Mouse (Mus musculus): ENCODE results near the gene Camkk2.
A peak's percentile ranks its signal among the peaks of the same experiment; 100 is the strongest.

The Camkk2 gene

GRCm38 (mm10) chr5:122783726-122784406 lies 4.7 kb upstream of the Camkk2 start:
- no peak for DNase-seq (ENCODE audit: extremely low read depth, insufficient read length, low spot score)

- DNase-seq (ENCODE audit: extremely low read depth, insufficient read length, low spot score) = no peak
These were observed 2.9 kb upstream of the Camkk2 start for GRCm38 (mm10) chr5:122782066-122782465.

GRCm38 (mm10) chr5:122780791-122781432 lies 1.7 kb upstream of the Camkk2 start:
- DNase-seq (ENCODE audit: extremely low read depth, insufficient read length, low spot score) = no peak

- peak; percentile 46 for DNase-seq (ENCODE audit: extremely low read depth, insufficient read length, low spot score)
These were observed 680 bp downstream of the Camkk2 start for GRCm38 (mm10) chr5:122778231-122779226.

- DNase-seq (ENCODE audit: extremely low read depth, insufficient read length, low spot score) = no peak
These were observed 1.9 kb downstream of the Camkk2 start for GRCm38 (mm10) chr5:122777322-122777721.

- no peak for DNase-seq (ENCODE audit: extremely low read depth, insufficient read length, low spot score)
These were observed 3.4 kb downstream of the Camkk2 start for GRCm38 (mm10) chr5:122775646-122776286.

- DNase-seq (ENCODE audit: extremely low read depth, insufficient read length, low spot score) = no peak
These were observed 4.2 kb downstream of the Camkk2 start for GRCm38 (mm10) chr5:122774743-122775611.

GRCm38 (mm10) chr5:122773756-122774155 lies 5.5 kb downstream of the Camkk2 start:
- no peak for DNase-seq (ENCODE audit: extremely low read depth, insufficient read length, low spot score)

GRCm38 (mm10) chr5:122771428-122771827 lies 7.8 kb downstream of the Camkk2 start:
- DNase-seq (ENCODE audit: extremely low read depth, insufficient read length, low spot score) = no peak

GRCm38 (mm10) chr5:122770806-122771261 lies 8.4 kb downstream of the Camkk2 start:
- peak; percentile 92 for DNase-seq (ENCODE audit: extremely low read depth, insufficient read length, low spot score)

GRCm38 (mm10) chr5:122770304-122770703 lies 8.9 kb downstream of the Camkk2 start:
- no peak for DNase-seq (ENCODE audit: extremely low read depth, insufficient read length, low spot score)

- DNase-seq (ENCODE audit: extremely low read depth, insufficient read length, low spot score) = no peak
These were observed 10.1 kb downstream of the Camkk2 start for GRCm38 (mm10) chr5:122769101-122769568.

- no peak for DNase-seq (ENCODE audit: extremely low read depth, insufficient read length, low spot score)
These were observed 11.9 kb downstream of the Camkk2 start for GRCm38 (mm10) chr5:122767283-122767682.

- no peak for DNase-seq (ENCODE audit: extremely low read depth, insufficient read length, low spot score)
These were observed 15.2 kb downstream of the Camkk2 start for GRCm38 (mm10) chr5:122764032-122764464.

GRCm38 (mm10) chr5:122763271-122764031 lies 15.8 kb downstream of the Camkk2 start:
- DNase-seq (ENCODE audit: extremely low read depth, insufficient read length, low spot score) = no peak

GRCm38 (mm10) chr5:122756680-122757079 lies 22.5 kb downstream of the Camkk2 start:
- no peak for DNase-seq (ENCODE audit: extremely low read depth, insufficient read length, low spot score)

GRCm38 (mm10) chr5:122756144-122756543 lies 23.1 kb downstream of the Camkk2 start:
- DNase-seq (ENCODE audit: extremely low read depth, insufficient read length, low spot score) = no peak

GRCm38 (mm10) chr5:122755620-122756019 lies 23.6 kb downstream of the Camkk2 start:
- no peak for DNase-seq (ENCODE audit: extremely low read depth, insufficient read length, low spot score)

- no peak for DNase-seq (ENCODE audit: extremely low read depth, insufficient read length, low spot score)
These were observed 24.7 kb downstream of the Camkk2 start for GRCm38 (mm10) chr5:122754477-122754876.
